Mouse (Mus musculus): ENCODE results near the gene Nanog. TPM values are rescaled to one million over a fixed set of nuclear protein-coding genes. Genes with fewer than 3 reads are reported as not detected.

Gene Nanog
- total RNA-seq, 2 experiments from 2014 or later: not detected

DNA sequence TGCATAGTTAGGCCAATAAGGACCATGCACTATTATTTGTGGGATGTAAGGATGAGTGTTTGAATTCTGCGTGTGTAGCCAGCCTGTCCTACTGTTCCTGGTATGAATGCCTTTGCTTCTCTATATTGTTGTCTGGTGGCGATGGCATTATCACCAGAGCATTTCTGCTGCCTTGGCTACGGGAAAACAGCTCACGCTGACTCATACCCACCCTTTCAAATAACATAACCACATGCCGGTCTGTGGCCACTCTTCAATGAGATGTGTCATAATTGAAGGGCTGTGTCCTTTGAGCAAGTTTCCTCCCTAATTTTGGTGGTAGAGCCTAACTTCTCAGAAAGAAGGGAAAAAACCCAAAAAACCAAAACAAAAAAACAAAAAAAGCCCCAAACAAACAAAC is 51.4 kb downstream of the Nanog start:
- intact Hi-C loops (cut with DNase I): no loop called here
- no peak for DNase-seq

DNA sequence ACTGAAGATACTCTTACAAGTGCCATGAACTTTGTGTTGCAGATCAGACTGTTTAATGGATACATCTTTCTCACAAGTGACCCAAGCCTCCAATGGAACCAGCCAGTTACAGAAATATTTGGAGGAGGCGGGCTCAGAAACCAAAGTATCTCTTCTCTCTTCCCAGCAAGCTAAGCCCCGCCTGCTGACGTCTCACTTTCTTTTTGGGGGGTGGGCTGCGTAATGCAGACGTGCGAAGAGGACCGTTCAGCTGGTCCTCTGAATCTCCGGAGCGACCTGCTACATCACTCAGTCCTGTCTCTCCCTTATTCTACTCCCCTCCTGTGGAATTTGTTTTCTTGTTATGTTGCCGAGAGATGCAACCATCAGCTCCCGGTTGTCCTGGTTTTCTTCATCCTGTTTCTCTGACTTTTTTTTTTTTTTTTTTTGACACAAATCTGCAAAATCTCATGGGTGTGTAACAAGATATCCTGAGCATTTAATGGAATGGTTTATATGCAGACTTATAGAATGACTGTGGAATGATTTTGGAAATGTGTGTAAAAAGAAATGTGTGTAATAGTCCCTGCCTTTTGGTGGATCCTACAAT is 53.8 kb downstream of the Nanog start:
- DNase-seq: peak; percentile 47 to 62
- intact Hi-C loops (cut with DNase I): no loop called here

DNA sequence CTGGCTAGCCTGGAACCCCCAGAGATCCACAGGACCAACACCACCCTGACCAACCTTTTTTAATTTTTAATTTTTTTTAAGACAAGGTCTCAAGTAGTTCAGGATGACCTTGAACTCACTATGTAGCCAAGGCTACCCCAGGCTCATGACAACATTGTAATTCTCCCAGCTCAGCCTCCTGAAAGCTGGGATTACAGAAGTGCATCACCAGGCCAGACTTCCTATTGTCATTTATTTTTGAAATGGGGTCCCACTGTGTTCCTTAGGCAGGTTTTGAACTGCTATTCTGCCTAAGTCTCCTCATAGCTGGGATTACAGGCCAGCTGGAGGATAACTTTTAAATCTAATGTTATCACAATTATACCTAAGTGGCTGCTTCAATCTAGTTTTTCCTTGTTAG is 54.6 kb downstream of the Nanog start:
- no peak for DNase-seq
- intact Hi-C loops (cut with DNase I): no loop called here

DNA sequence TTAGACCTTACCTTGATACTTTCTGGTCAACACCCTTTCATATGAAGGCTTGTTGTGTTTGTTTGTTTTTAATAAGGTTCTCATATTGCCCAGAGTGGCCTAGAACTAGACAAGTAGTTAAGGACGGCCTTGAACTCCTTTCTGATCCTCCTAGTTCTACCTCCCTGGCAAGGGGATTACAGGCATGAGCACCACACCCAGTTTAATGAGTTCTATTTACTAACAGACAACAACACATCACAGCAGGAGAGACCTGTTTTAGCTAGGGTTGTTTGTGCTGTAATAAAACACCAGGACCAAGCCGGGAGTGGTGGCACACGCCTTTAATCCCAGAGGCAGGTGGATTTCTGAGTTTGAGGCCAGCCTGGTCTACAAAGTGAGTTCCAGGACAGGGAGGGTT is 55.2 kb downstream of the Nanog start:
- DNase-seq: no peak
- intact Hi-C loops (cut with DNase I): no loop called here

DNA sequence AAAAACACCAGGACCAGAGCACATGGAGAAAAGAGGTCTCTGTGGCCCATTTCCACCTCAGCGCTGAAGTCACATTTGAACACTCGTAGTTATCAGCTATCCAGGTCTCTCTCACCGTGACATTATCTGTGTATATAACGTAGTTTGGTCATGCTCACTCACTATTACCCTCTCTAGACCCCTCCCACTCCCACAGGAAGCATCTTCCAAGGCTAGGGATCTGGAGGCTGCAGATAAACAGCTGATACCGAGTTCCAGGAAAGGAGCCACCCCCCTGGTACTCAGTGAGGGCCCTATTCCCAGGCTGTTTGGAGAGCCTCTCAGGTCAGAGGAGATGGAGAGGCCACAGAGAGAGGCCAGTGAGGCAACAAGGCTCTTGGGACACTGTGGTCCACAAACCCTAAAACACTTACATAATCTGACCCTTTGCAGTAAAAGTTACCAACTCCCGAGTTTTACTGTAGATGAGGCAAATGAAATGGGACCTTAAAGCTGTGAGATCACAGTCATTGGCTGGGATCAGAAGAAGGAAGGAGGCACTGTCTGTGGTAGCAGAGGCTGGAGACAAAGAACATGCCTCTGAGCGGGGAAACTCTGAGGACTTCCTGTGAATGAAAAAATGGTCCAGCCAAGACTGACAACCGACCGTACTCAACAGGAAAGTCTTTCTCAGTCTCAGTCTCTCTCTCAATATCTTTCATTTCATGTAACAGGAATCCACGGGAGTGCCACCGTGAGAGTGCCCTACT is 55.8 kb downstream of the Nanog start:
- intact Hi-C loops (cut with DNase I): no loop called here
- DNase-seq: no peak

DNA sequence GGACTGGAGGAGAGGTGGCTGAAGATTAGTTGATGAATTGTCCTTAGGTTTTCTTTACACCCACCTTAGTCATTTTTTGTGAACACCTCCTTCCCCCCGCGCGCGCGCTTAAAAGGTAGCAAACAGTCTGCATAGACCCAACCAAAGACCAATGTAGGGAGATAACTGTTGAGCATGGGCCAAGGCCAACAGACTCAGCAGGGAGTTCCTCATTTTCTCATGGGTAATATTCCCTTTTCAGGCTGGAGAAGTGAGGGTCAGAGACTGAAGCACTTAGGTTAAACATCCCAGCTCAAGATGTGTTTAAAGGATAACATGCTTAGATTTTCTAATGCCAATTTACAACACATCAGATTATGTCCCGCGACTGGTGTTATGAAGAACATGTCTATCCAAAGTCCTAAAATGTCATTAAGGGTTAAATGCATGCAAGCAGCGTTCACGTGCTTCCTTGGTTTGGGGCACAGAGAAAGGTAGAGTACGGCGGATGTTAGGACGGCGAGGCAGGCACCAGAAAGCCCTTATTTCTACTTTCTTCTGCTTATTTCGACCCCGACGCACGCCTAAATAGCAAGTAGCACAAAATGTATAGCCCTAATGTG is 56.7 kb downstream of the Nanog start:
- intact Hi-C loops (cut with DNase I): no loop called here
- DNase-seq: no peak

Other genes with a start within 250 kb of the Nanog start
- under 1 TPM in 1 of 2 experiments, not detected in 1; 0.20 TPM for gene Rimklb, start 208.7 kb upstream of the Nanog start, total RNA-seq (2021)
- gene Mfap5, start 201.6 kb upstream of the Nanog start, total RNA-seq (2021): 10 to 100 TPM; 82.5 to 86.0 TPM
- gene Aicda, start 153.7 kb upstream of the Nanog start, total RNA-seq (2021): not detected
- 1 to 10 TPM; 3.9 to 4.8 TPM for gene Apobec1, start 105.0 kb upstream of the Nanog start, total RNA-seq (2021)
- not detected for gene Gdf3, start 97.4 kb upstream of the Nanog start, total RNA-seq (2021)
- not detected for gene Dppa3, start 81.1 kb upstream of the Nanog start, total RNA-seq (2021)
- 1 to 10 TPM; 2.3 to 2.4 TPM for gene Slc2a3, start 94.2 kb downstream of the Nanog start, total RNA-seq (2021)
- gene Foxj2, start 112.4 kb downstream of the Nanog start, total RNA-seq (2021): 10 to 100 TPM; 30.9 to 31.9 TPM
- gene C3ar1, start 148.7 kb downstream of the Nanog start, total RNA-seq (2021): 1 to 10 TPM; 2.5 to 3.6 TPM
- gene Necap1, start 167.0 kb downstream of the Nanog start, total RNA-seq (2021): 10 to 100 TPM; 23.8 to 25.5 TPM
- 1 to 10 TPM; 3.9 to 4.3 TPM for gene Clec4a1, start 214.4 kb downstream of the Nanog start, total RNA-seq (2021)
- 1 to 10 TPM; 2.5 to 3.1 TPM for gene Clec4a3, start 245.0 kb downstream of the Nanog start, total RNA-seq (2021)